Mouse (Mus musculus) kidney, postnatal 0 days (tissue): ENCODE measurements around the gene Rb1. TPM values are rescaled to one million over a fixed set of nuclear protein-coding genes. Genes with fewer than 3 reads are reported as not detected.

Source experiments
- ATAC-seq: fragments of 200-750 bp; cut with Nextera tagmentation; replicated peaks from 2 replicates; pipeline ENCODE4 v1.8.0; 2017; ENCODE audit warnings: low read depth, moderate number of reproducible peaks, moderate TSS enrichment, moderate library complexity; ENCODE audit not compliant: low FRiP score
- DNase-seq: peaks from one replicate; pipeline ENCODE4 v3.0.0-alpha.2; 2016; ENCODE audit warnings: low spot score
- H3K27ac ChIP-seq: fragments of 300-500 bp; sonication (generic); 2 replicates; pipeline ENCODE4 v1.5.1; 2014; ENCODE audit warnings: mild to moderate bottlenecking
- H3K27me3 ChIP-seq: fragments of 300-500 bp; sonication (generic); 2 replicates; pipeline ENCODE4 v1.6.1; 2014; ENCODE audit warnings: low read length, mixed read lengths; ENCODE audit not compliant: insufficient read depth
- H3K36me3 ChIP-seq: fragments of 300-500 bp; sonication (generic); 2 replicates; pipeline ENCODE4 v1.6.1; 2014; ENCODE audit warnings: low read length, mixed read lengths; ENCODE audit not compliant: insufficient read depth
- H3K4me1 ChIP-seq: fragments of 300-500 bp; sonication (generic); replicated peaks from 2 replicates; pipeline ENCODE4 v1.6.1; 2014; ENCODE audit warnings: antibody characterized with exemption, low read length, mixed read lengths; ENCODE audit not compliant: insufficient read depth
- H3K4me2 ChIP-seq: fragments of 300-500 bp; sonication (generic); 2 replicates; pipeline ENCODE4 v1.6.1; 2014; ENCODE audit warnings: mild to moderate bottlenecking, low read length, moderate library complexity, mixed read lengths
- H3K4me3 ChIP-seq: fragments of 300-500 bp; sonication (generic); replicated peaks from 2 replicates; pipeline ENCODE4 v1.5.1; 2014; ENCODE audit warnings: low read depth, low read length
- H3K9ac ChIP-seq: fragments of 300-500 bp; sonication (generic); 2 replicates; pipeline ENCODE4 v1.6.1; 2014; ENCODE audit warnings: low read depth, low read length
- H3K9me3 ChIP-seq: fragments of 300-500 bp; sonication (generic); replicated peaks from 2 replicates; pipeline ENCODE4 v1.6.1; 2016; ENCODE audit warnings: low read length, inconsistent platforms, mixed read lengths
- CTCF ChIP-seq: IDR thresholded peaks from 2 replicates; pipeline ENCODE4 v1.5.1; 2016; ENCODE audit warnings: antibody characterized with exemption, low read depth, mild to moderate bottlenecking, moderate library complexity
- WGBS: fragments of 180-500 bp; shearing (Covaris S2); extraction: QIAGEN DNeasy Blood & Tissue Kit; methylation state at CpG from one replicate; pipeline ENCODE4 v1.1.7; 2014; 5-methylcytosine and 5-hydroxymethylcytosine counted together
- polyA plus RNA-seq: library from polyadenylated mRNA; unstranded; fragments of >200 nt; fragmentation: Nextera tagmentation; extraction: Ambion mirVana; gene quantifications from 2 replicates; pipeline ENCODE4 v1.2.1, GENCODE M21; 2015

Gene Rb1
- polyA plus RNA-seq, 1 experiment from 2014 or later = 26.6 TPM

- Histone ChIP-seq H3K4me2 (no peak overlapping the region), H3K27ac (peak overlapping the region; percentile 85), H3K27me3 (no peaks in the 10 kb centered on the region), H3K36me3 (no peaks in the 10 kb centered on the region), H3K9ac (no peak overlapping the region), H3K9me3 (no peaks in the 10 kb centered on the region), H3K4me1 (peaks cover 9% of the 10 kb centered on the region), H3K4me3 (no peak overlapping the region)
- no peak for TF ChIP-seq CTCF
- ATAC-seq (no peak), DNase-seq (peak; percentile 84)
- 22% methylated on average over 2 of the region's 2 CpGs for WGBS
Measured at GRCm38 (mm10) chr14:73234468-73235031, 91.1 kb downstream of the Rb1 start.

GRCm38 (mm10) chr14:73231286-73231982 is 94.2 kb downstream of the Rb1 start:
- H3K27ac ChIP-seq = peak overlapping the region; percentile 34; the same call in 1 of the 2 replicates
- no peak for TF ChIP-seq CTCF
- no peak for DNase-seq

GRCm38 (mm10) chr14:73226849-73227248 is 98.8 kb downstream of the Rb1 start:
- H3K4me1 ChIP-seq = no peaks in the 10 kb centered on the region
- H3K9ac ChIP-seq = no peak overlapping the region
- H3K27ac ChIP-seq = no peak overlapping the region
- DNase-seq (no peak), ATAC-seq (no peak)
- no peak for TF ChIP-seq CTCF
- WGBS = 27% methylated on average over 1 of the region's 1 CpGs
- no peak overlapping the region for H3K4me3 ChIP-seq
- H3K4me2 ChIP-seq = no peak overlapping the region
- no peaks in the 10 kb centered on the region for H3K36me3 ChIP-seq
- no peaks in the 10 kb centered on the region for H3K9me3 ChIP-seq
- H3K27me3 ChIP-seq = no peaks in the 10 kb centered on the region

More at GRCm38 (mm10) chr14:73231286-73231982, 94.2 kb downstream of the Rb1 start:
- Histone ChIP-seq H3K27me3 (no peaks in the 10 kb centered on the region), H3K4me1 (peaks cover 9% of the 10 kb centered on the region), H3K4me3 (no peak overlapping the region), H3K9me3 (no peaks in the 10 kb centered on the region), H3K36me3 (no peaks in the 10 kb centered on the region), H3K4me2 (no peak overlapping the region), H3K9ac (no peak overlapping the region)
- WGBS = 45% methylated on average over 5 of the region's 5 CpGs
- no peak for ATAC-seq

GRCm38 (mm10) chr14:73226346-73226745 is 99.3 kb downstream of the Rb1 start:
- Histone ChIP-seq H3K9me3 (no peaks in the 10 kb centered on the region), H3K27me3 (no peaks in the 10 kb centered on the region), H3K36me3 (no peaks in the 10 kb centered on the region), H3K4me2 (no peak overlapping the region), H3K9ac (no peak overlapping the region), H3K4me1 (no peaks in the 10 kb centered on the region), H3K4me3 (no peak overlapping the region), H3K27ac (no peak overlapping the region)
- ATAC-seq = no peak
- TF ChIP-seq CTCF = no peak
- no peak for DNase-seq
- 78% methylated on average over 3 of the region's 3 CpGs for WGBS

GRCm38 (mm10) chr14:73222316-73222970 is 103.2 kb downstream of the Rb1 start:
- 89% methylated on average over 9 of the region's 9 CpGs for WGBS
- Histone ChIP-seq H3K27ac (no peak overlapping the region), H3K27me3 (no peaks in the 10 kb centered on the region), H3K9ac (no peak overlapping the region), H3K4me3 (no peak overlapping the region), H3K4me1 (no peaks in the 10 kb centered on the region), H3K36me3 (no peaks in the 10 kb centered on the region), H3K4me2 (no peak overlapping the region), H3K9me3 (no peaks in the 10 kb centered on the region)
- TF ChIP-seq CTCF = no peak
- ATAC-seq = no peak
- DNase-seq = no peak

- TF ChIP-seq CTCF = no peak
- Histone ChIP-seq H3K27me3 (no peaks in the 10 kb centered on the region), H3K4me1 (no peaks in the 10 kb centered on the region), H3K27ac (no peak overlapping the region), H3K36me3 (peaks cover 4% of the 10 kb centered on the region; the same call in 1 of the 2 replicates), H3K4me2 (no peak overlapping the region), H3K9me3 (no peaks in the 10 kb centered on the region), H3K9ac (no peak overlapping the region), H3K4me3 (no peak overlapping the region)
- ATAC-seq (no peak), DNase-seq (no peak)
- 82% methylated on average over 1 of the region's 1 CpGs for WGBS
Measured at GRCm38 (mm10) chr14:73217062-73217461, 108.6 kb downstream of the Rb1 start.
